Mouse (Mus musculus) MEL (cell line): ENCODE data around the gene Gm47289. TPM values are rescaled to one million over a fixed set of nuclear protein-coding genes. Genes with fewer than 3 reads are reported as not detected.

Experiments
- DNase-seq: peaks from one replicate; pipeline ENCODE4 v3.0.0; 2011; ENCODE audit warnings: low read depth, low spot score
- H3K27ac ChIP-seq: 2 replicates; pipeline ENCODE4 v1.5.1; 2012; ENCODE audit warnings: low read depth, mild to moderate bottlenecking, control low read depth, low read length, moderate library complexity; ENCODE audit not compliant: control insufficient read depth
- H3K27me3 ChIP-seq, 2 experiments: fragments of 150-350 bp in 1 of 2; sonication (generic) in 1 of 2; 2 replicates each; pipeline ENCODE4 v1.6.1; 2012; ENCODE audit warnings: low read length in 2 of 2, mild to moderate bottlenecking in 2 of 2, improper control_type of control experiment in 1 of 2, moderate library complexity in 1 of 2; ENCODE audit not compliant: insufficient read depth in 2 of 2, control insufficient read depth in 1 of 2
- H3K36me3 ChIP-seq, 2 experiments: 2 replicates each; pipeline ENCODE4 v1.6.1; 2012 to 2014; ENCODE audit warnings: low read length in 2 of 2, improper control_type of control experiment in 1 of 2, inconsistent platforms in 1 of 2, mild to moderate bottlenecking in 1 of 2; ENCODE audit not compliant: insufficient read depth in 2 of 2, control insufficient read depth in 1 of 2
- H3K4me1 ChIP-seq, 2 experiments: fragments of 150-350 bp in 1 of 2; sonication (generic) in 1 of 2; 2 replicates each; pipeline ENCODE4 v1.6.1; 2012; ENCODE audit warnings: low read length in 2 of 2, improper control_type of control experiment in 1 of 2, mild to moderate bottlenecking in 1 of 2; ENCODE audit not compliant: insufficient read depth in 2 of 2, control insufficient read depth in 1 of 2
- H3K4me3 ChIP-seq, 2 experiments: fragments of 150-350 bp in 1 of 2; sonication (generic) in 1 of 2; 2 replicates each; pipeline ENCODE4 v1.5.1; 2012; ENCODE audit warnings: low read depth in 2 of 2, low read length in 2 of 2, mild to moderate bottlenecking in 2 of 2, moderate library complexity in 2 of 2, control low read depth in 1 of 2, improper control_type of control experiment in 1 of 2; ENCODE audit not compliant: control insufficient read depth in 1 of 2, insufficient read depth in 1 of 2
- H3K79me2 ChIP-seq: 2 replicates; pipeline ENCODE4 v1.6.1; 2012; ENCODE audit warnings: mild to moderate bottlenecking, low read length, moderate library complexity; ENCODE audit not compliant: control insufficient read depth, poor library complexity, insufficient read depth
- H3K9ac ChIP-seq: 2 replicates; pipeline ENCODE4 v1.6.1; 2012; ENCODE audit warnings: low read depth, mild to moderate bottlenecking, control low read depth, low read length, moderate library complexity; ENCODE audit not compliant: control insufficient read depth, poor library complexity, severe bottlenecking
- H3K9me3 ChIP-seq: fragments of 150-350 bp; sonication (generic); replicated peaks from 2 replicates; pipeline ENCODE4 v1.6.1; 2012; ENCODE audit warnings: mild to moderate bottlenecking, low read length, improper control_type of control experiment, moderate library complexity; ENCODE audit not compliant: insufficient read depth
- BHLHE40 ChIP-seq: IDR thresholded peaks from 2 replicates; pipeline ENCODE4 v1.6.1; 2012; ENCODE audit warnings: low read depth, mild to moderate bottlenecking, inconsistent platforms, low read length, improper control_type of control experiment, borderline replicate concordance
- CTCF ChIP-seq, 3 experiments: IDR thresholded peaks in 2 of 3; conservative IDR thresholded peaks in 1 of 3; 2 replicates each; pipeline ENCODE4 v1.5.1; 2011 to 2012; ENCODE audit warnings: low read length in 3 of 3, low read depth in 2 of 3, mild to moderate bottlenecking in 2 of 3, improper control_type of control experiment in 1 of 3, inconsistent platforms in 1 of 3, mixed read lengths in 1 of 3, moderate library complexity in 1 of 3; ENCODE audit not compliant: control insufficient read depth in 1 of 3, insufficient read depth in 1 of 3, poor library complexity in 1 of 3, severe bottlenecking in 1 of 3
- E2F4 ChIP-seq: IDR thresholded peaks from 2 replicates; pipeline ENCODE4 v1.6.1; 2011; ENCODE audit warnings: low read depth, low read length, improper control_type of control experiment, borderline replicate concordance
- ELF1 ChIP-seq: IDR thresholded peaks from 2 replicates; pipeline ENCODE4 v1.6.1; 2014; ENCODE audit warnings: low read depth, mild to moderate bottlenecking, inconsistent platforms, low read length, improper control_type of control experiment, moderate library complexity
- EP300 ChIP-seq, 2 experiments: IDR thresholded peaks; 2 replicates each; pipeline ENCODE4 v1.6.1; 2011; ENCODE audit warnings: improper control_type of control experiment in 2 of 2, low read length in 2 of 2, low read depth in 1 of 2, mild to moderate bottlenecking in 1 of 2
- ETS1 ChIP-seq: IDR thresholded peaks from 2 replicates; pipeline ENCODE4 v1.6.1; 2012; ENCODE audit warnings: low read depth, mild to moderate bottlenecking, inconsistent platforms, low read length, improper control_type of control experiment, moderate library complexity
- GATA1 ChIP-seq: IDR thresholded peaks from 2 replicates; pipeline ENCODE4 v1.6.1; 2011; ENCODE audit warnings: low read depth, low read length, improper control_type of control experiment
- HCFC1 ChIP-seq: IDR thresholded peaks from 2 replicates; pipeline ENCODE4 v1.6.1; 2012; ENCODE audit warnings: low read depth, mild to moderate bottlenecking, inconsistent platforms, low read length, improper control_type of control experiment, moderate library complexity
- KAT2A ChIP-seq: conservative IDR thresholded peaks from 2 replicates; pipeline ENCODE4 v1.6.1; 2012; ENCODE audit warnings: low read depth, low read length, improper control_type of control experiment, inconsistent platforms
- MAFK ChIP-seq: IDR thresholded peaks from 2 replicates; pipeline ENCODE4 v1.6.1; 2011; ENCODE audit warnings: low read depth, mild to moderate bottlenecking, low read length, improper control_type of control experiment, borderline replicate concordance
- MAX ChIP-seq: IDR thresholded peaks from 2 replicates; pipeline ENCODE4 v1.6.1; 2011; ENCODE audit warnings: low read length, improper control_type of control experiment
- MAZ ChIP-seq: IDR thresholded peaks from 2 replicates; pipeline ENCODE4 v1.6.1; 2012; ENCODE audit warnings: low read depth, mild to moderate bottlenecking, inconsistent platforms, low read length, improper control_type of control experiment
- MEF2A ChIP-seq: IDR thresholded peaks from 2 replicates; pipeline ENCODE4 v1.6.1; 2014; ENCODE audit warnings: low read depth, mild to moderate bottlenecking, inconsistent platforms, low read length, improper control_type of control experiment; ENCODE audit not compliant: poor library complexity, insufficient replicate concordance, severe bottlenecking; ENCODE audit errors: extremely low read depth
- MYB ChIP-seq: IDR thresholded peaks from 2 replicates; pipeline ENCODE4 v1.6.1; 2011; ENCODE audit warnings: mild to moderate bottlenecking, low read depth, low read length, improper control_type of control experiment
- NELFE ChIP-seq: IDR thresholded peaks from 2 replicates; pipeline ENCODE4 v1.6.1; 2011; ENCODE audit warnings: low read depth, low read length, improper control_type of control experiment
- NRF1 ChIP-seq: IDR thresholded peaks from 2 replicates; pipeline ENCODE4 v1.6.1; 2014; ENCODE audit warnings: low read depth, mild to moderate bottlenecking, inconsistent platforms, low read length, improper control_type of control experiment, moderate library complexity; ENCODE audit not compliant: poor library complexity, insufficient read depth, severe bottlenecking
- POLR2A ChIP-seq, 2 experiments: IDR thresholded peaks; 2 replicates each; pipeline ENCODE4 v1.6.1; 2011 to 2012; ENCODE audit warnings: low read length in 2 of 2, mild to moderate bottlenecking in 2 of 2, control low read depth in 1 of 2, improper control_type of control experiment in 1 of 2, low read depth in 1 of 2, moderate library complexity in 1 of 2; ENCODE audit not compliant: control insufficient read depth in 1 of 2, insufficient read depth in 1 of 2, poor library complexity in 1 of 2
- RAD21 ChIP-seq: IDR thresholded peaks from 2 replicates; pipeline ENCODE4 v1.6.1; 2011; ENCODE audit warnings: mild to moderate bottlenecking, low read depth, low read length, improper control_type of control experiment
- RCOR1 ChIP-seq: IDR thresholded peaks from 2 replicates; pipeline ENCODE4 v1.6.1; 2012; ENCODE audit warnings: low read depth, mild to moderate bottlenecking, inconsistent platforms, low read length, improper control_type of control experiment
- SMC3 ChIP-seq: IDR thresholded peaks from 2 replicates; pipeline ENCODE4 v1.6.1; 2011; ENCODE audit warnings: low read depth, low read length, improper control_type of control experiment
- TCF12 ChIP-seq: IDR thresholded peaks from 2 replicates; pipeline ENCODE4 v1.6.1; 2014; ENCODE audit warnings: low read depth, mild to moderate bottlenecking, inconsistent platforms, low read length, improper control_type of control experiment, moderate library complexity
- USF1 ChIP-seq: IDR thresholded peaks from 2 replicates; pipeline ENCODE4 v1.6.1; 2014; ENCODE audit warnings: low read depth, mild to moderate bottlenecking, inconsistent platforms, low read length, improper control_type of control experiment, moderate library complexity
- ZKSCAN1 ChIP-seq: IDR thresholded peaks from 2 replicates; pipeline ENCODE4 v1.6.1; 2012; ENCODE audit warnings: low read depth, mild to moderate bottlenecking, inconsistent platforms, low read length, improper control_type of control experiment, moderate library complexity
- ZMIZ1 ChIP-seq: IDR thresholded peaks from 2 replicates; pipeline ENCODE4 v1.6.1; 2012; ENCODE audit warnings: low read depth, mild to moderate bottlenecking, inconsistent platforms, low read length, improper control_type of control experiment, moderate library complexity
- ZNF384 ChIP-seq: IDR thresholded peaks from 2 replicates; pipeline ENCODE4 v1.6.1; 2012; ENCODE audit warnings: low read depth, mild to moderate bottlenecking, inconsistent platforms, low read length, improper control_type of control experiment
- polyA plus RNA-seq, 2 experiments: library from polyadenylated mRNA; stranded (reverse) in 1 of 2; unstranded in 1 of 2; fragments of >175 nt in 1 of 2; fragments of >200 nt in 1 of 2; gene quantifications; 2 replicates each; pipeline versions ENCODE4 v1.2.1 to v1.2.4; 2012; ENCODE audit warnings: low replicate concordance in 2 of 2, low read depth in 1 of 2; ENCODE audit not compliant: insufficient read length in 2 of 2, insufficient read depth in 1 of 2, missing spikeins in 1 of 2
- total RNA-seq: library from RNA; depleted of rRNA; stranded (reverse); fragments of 300-350 nt; gene quantifications from 2 replicates; pipeline ENCODE4 v1.2.3, GENCODE M21; 2012

Gm47289 gene
- total and polyA plus RNA-seq, 3 experiments: not detected

GRCm38 (mm10) chr9:119165548-119165947 lies 6.6 kb downstream of the Gm47289 start:
- H3K79me2 ChIP-seq: no peaks in the 10 kb centered on the region
- DNase-seq: no peak
- no peak for TF ChIP-seq NELFE
- no peak for TF ChIP-seq ZKSCAN1
- TF ChIP-seq ZNF384: no peak
- no peak for TF ChIP-seq NRF1
- TF ChIP-seq EP300 (IDR thresholded peaks at IDR 0.05; ENCODE audit: low read depth in 1 of 2, low read length in 2 of 2): no peak
- TF ChIP-seq TCF12: no peak
- no peak for TF ChIP-seq KAT2A
- no peak for TF ChIP-seq MEF2A
- TF ChIP-seq MAZ: no peak
- TF ChIP-seq MAFK: no peak
- no peak for TF ChIP-seq BHLHE40
- TF ChIP-seq SMC3: no peak
- no peak for TF ChIP-seq ETS1
- no peak for TF ChIP-seq MYB
- no peak for TF ChIP-seq POLR2A (IDR thresholded peaks at IDR 0.05; ENCODE audit: control insufficient read depth in 1 of 2, insufficient read depth in 1 of 2, low read depth in 1 of 2, low read length in 2 of 2, poor library complexity in 1 of 2)
- no peak for TF ChIP-seq RAD21
- no peak for TF ChIP-seq HCFC1
- TF ChIP-seq GATA1: no peak
- no peak for TF ChIP-seq E2F4
- TF ChIP-seq, all 39 proteins: peak for 0
- no peak overlapping the region for H3K4me3 ChIP-seq
- H3K4me1 ChIP-seq: no peaks in the 10 kb centered on the region
- H3K27me3 ChIP-seq: peaks cover 0 to 8% of the 10 kb centered on the region in 2 experiments; a peak in 3 of 4 replicates
- H3K36me3 ChIP-seq: no peaks in the 10 kb centered on the region
- H3K9ac ChIP-seq: no peak overlapping the region
- H3K27ac ChIP-seq: no peak overlapping the region
- H3K9me3 ChIP-seq: no peaks in the 10 kb centered on the region

GRCm38 (mm10) chr9:119167608-119168007 lies 8.6 kb downstream of the Gm47289 start:
- DNase-seq: no peak
- Histone ChIP-seq H3K27ac (no peak overlapping the region), H3K4me3 (no peak overlapping the region), H3K27me3 (peaks cover 5 to 8% of the 10 kb centered on the region in 2 experiments; a peak in 3 of 4 replicates), H3K9me3 (no peaks in the 10 kb centered on the region), H3K4me1 (no peaks in the 10 kb centered on the region), H3K36me3 (no peaks in the 10 kb centered on the region), H3K9ac (no peak overlapping the region), H3K79me2 (no peaks in the 10 kb centered on the region)
- TF ChIP-seq TCF12 (no peak), MYB (no peak), ZNF384 (no peak), USF1 (no peak), MAX (no peak), ZKSCAN1 (no peak), SMC3 (no peak), E2F4 (no peak), RCOR1 (no peak), RAD21 (no peak), ZMIZ1 (no peak), POLR2A (IDR thresholded peaks at IDR 0.05; ENCODE audit: control insufficient read depth in 1 of 2, insufficient read depth in 1 of 2, low read depth in 1 of 2, low read length in 2 of 2, poor library complexity in 1 of 2) (no peak), CTCF (IDR thresholded peaks at IDR 0.05 in 2 of 3, conservative IDR thresholded peaks at IDR 0.05 in 1 of 3; ENCODE audit: control insufficient read depth in 1 of 3, insufficient read depth in 1 of 3, low read depth in 2 of 3, low read length in 3 of 3, poor library complexity in 1 of 3, severe bottlenecking in 1 of 3) (no peak), ELF1 (no peak), HCFC1 (no peak)
